Mouse (Mus musculus): Measurements from ENCODE around the gene Sec61b.

Sec61b gene

DNA sequence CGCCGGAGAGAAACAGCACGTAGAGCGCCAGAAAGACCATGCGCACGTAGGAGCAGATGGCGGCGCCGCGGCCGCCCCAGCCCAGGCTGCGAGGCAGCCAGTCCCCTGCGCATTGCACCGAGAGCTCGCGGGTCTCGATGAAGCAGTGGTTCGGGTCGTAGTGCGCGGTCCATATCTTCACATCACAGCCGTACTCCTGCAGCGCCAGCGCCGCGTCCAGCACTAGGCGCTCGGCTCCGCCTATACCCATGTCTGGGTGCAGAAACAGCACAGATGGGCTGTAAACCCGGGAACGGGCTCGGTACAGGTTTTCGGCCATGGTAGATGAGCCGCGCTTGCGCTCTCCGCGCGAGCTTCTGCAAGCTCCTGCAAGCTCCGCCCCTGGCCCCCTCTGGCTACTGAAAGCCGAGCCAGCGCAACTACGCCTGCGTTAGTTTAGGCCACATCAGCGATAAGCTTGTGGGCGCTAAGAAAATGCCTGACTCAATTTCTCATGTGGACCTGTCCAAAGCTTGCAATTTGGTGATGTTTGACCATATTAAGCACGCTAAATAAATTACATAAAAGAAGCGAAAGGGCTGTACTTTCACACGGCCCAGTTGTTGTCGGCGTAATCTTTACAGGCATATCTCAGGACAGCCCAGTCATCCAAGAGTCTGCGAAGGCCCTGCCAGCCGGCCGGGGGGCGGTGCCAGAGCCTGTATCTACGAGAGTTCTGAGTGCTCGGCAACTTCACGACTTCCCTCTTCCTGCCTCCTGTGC is at the start of gene Sec61b, which contains the start of gene Alg2:
TSS of gene Sec61b (plus strand) at position 691 of the 762 bp plus-strand sequence.
TSS of gene Alg2 (minus strand) at position 366 of the 762 bp plus-strand sequence.
- peak; percentile 94 to 95 for DNase-seq (ENCODE audit: low spot score in 2 of 2)

DNA sequence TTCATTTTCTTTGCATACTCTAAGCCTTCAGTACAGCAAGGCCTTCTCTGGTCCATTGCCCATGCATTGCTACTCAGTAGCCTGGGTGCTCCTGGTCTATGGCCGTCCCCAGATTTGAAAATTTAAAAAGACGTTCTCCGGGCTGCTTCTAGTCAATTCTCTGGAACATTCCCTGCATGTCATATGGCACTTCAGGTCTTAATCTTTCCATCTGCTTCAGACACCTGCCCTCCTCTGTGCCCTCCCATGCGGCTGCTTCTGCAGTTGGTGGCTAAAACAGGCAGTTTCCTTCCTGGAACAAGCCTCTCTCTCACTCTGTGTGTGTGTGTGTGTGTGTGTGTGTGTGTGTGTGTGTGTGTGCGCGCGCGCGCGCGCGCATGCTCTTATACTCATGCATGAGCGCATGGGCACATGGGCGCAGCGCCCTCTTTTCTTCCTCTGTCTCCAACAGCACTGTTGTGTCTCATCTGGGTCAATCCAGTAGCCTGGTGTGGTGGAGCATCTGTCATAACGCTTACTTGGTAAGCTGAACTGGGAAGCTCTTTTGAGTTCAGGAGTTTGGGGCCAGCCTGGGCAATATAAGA is 49.1 kb upstream of the Sec61b start:
- no peak for DNase-seq (ENCODE audit: low spot score in 2 of 2)

DNA sequence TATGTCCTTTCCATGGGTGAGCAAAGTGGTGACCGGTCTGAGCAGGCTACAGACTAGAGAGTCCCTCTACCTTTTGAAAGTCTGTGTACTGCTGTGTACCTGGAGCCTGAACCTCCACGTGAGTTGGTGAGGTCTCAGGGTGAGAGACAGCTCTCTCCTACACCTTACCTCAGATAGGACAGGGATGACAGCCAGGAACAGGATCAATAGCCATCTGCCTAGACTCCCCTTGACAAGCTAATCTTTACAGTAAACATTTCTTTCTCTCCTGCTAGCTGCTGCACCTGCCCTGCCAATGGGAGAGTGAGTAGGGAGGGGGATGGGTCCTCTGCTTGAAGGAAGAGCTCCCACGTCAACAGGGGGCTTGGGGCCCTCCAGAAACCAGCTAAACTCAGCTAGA is 46.9 kb upstream of the Sec61b start:
- DNase-seq (ENCODE audit: low spot score in 2 of 2), result no peak

DNA sequence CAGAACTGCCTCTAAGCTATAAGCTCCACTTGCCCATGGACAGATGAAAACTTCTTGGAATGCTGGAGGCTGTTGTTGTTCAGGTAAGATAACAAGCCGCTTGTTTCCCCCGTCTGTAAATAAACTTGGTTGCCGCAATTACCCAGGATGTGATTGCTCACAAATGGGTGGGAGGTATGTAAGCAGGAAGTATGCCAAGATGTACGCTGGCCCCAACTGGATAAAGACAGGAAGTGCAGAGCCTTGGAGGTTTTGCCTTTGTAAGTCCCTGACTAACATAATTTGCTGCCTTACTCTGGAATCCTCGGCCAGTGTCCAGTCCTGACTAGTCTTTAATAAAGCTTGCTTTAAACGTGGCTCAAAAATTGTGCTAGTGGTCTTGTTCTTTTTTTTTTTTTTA is 43.9 kb upstream of the Sec61b start:
- DNase-seq (ENCODE audit: low spot score in 2 of 2), result no peak

GRCm38 (mm10) chr4:47431081-47431480 is 43.4 kb upstream of the Sec61b start:
- no peak for DNase-seq (ENCODE audit: low spot score in 2 of 2)

GRCm38 (mm10) chr4:47432766-47433165 is 41.7 kb upstream of the Sec61b start:
- no peak for DNase-seq (ENCODE audit: low spot score in 2 of 2)

DNA sequence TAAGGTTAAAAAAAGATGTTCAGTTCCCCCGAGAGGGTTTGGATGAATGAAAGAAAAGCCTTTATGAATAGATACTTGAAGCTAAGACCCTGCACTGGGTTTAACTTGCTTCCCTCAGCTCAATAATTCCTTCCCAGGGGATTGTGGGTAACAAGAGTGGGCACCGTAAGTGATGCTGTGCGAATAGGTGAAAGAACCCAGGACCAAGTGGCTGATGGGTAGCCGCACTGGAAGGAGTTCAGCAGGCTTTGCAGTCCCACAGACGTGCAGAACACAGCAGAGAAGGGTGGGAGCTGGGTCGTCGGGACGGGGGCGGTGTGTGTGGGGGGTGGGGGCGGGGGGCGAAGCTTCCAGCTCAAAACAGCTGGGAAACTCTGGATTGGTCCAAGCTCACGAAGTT is 39.3 kb upstream of the Sec61b start:
- no peak for DNase-seq (ENCODE audit: low spot score in 2 of 2)

DNA sequence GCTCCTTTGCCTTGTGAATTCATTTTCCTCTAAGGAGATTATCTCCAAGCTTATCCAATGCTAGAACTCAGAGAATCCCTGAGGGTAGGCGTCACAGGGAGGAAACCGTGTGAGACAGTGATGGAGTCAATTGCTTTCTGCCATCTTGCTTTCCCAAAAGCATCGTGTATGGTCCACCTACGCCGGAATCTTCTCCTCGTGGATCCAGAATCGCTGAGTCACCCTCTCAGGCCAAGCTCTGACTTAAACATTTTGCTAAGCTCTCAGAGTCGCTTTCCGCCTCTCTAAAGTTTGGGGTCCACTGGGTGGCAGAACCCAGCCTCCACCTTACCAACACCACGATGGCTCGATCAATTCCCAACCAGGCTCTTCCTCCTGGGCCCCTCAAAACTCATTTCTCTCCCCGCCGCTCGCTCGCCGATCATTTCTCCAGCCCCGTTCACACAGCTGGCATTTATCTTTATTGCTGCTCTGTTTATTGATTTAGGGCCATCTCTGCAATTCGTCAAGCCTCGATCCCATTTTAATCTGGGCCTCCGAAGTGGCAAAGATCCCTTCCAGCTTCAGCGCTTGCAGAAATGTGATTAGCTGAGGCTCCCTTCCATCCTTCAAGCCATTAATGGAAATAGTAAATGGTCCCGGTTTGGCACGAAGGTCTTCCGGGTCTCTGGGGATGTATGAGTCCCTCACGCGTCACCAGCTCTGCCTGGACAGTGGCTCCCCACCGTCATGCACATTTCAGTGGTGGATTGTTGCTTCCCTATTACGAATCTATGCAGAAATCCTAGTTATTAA is 38.7 kb upstream of the Sec61b start:
- no peak for DNase-seq (ENCODE audit: low spot score in 2 of 2)

DNA sequence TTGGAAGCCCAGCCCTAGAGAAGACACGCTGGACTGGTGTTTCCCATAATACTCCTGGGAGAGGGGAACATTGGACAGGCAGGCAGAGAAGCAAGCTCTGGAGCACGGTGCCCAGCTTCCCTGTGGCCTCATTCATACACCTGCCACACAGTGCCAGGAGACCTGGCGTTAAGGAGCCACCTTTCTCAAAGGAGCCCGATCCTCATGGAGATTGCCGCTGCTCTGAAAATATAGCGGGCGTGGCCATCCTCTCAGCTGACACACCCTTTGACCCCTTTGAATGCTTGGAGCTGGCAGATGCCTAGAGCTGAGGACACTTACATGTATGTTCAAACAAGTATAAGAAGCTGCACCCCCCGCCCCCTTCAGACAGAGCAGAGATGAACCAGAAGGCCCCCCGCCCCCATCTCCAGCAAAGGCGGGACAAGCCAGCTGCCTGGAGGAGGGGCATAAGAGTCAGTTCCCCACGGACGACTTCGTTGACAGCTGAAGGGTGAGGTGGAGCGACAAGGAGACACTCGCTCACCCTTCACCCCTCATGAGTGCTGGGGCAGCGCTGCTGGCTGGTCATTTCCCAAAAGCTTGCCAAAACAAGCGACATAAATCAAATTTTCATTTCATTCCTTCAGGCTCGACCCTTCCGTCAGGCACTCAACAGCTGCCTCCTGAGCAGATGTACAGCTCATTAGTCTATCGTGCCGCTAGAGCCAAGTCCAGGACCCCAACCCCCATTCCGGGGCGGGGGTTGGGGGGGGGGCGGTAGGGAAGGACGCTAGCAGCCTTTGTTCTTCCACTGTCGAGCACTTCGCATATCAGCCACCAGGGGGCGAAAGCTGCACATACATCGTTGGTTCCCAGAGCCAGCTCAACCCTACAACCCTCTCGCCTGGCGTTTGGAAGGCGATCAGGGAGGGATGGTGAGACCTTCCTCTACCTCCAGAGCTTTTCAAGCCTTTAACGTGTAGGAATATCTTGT is 36.8 kb upstream of the Sec61b start:
- DNase-seq (ENCODE audit: low spot score in 2 of 2), result peak; percentile 82 to 87

- no peak for DNase-seq (ENCODE audit: low spot score in 2 of 2)
Observed at GRCm38 (mm10) chr4:47438956-47439355, 35.5 kb upstream of the Sec61b start.

- no peak for DNase-seq (ENCODE audit: low spot score in 2 of 2)
Observed at GRCm38 (mm10) chr4:47440951-47441350, 33.5 kb upstream of the Sec61b start.

DNA sequence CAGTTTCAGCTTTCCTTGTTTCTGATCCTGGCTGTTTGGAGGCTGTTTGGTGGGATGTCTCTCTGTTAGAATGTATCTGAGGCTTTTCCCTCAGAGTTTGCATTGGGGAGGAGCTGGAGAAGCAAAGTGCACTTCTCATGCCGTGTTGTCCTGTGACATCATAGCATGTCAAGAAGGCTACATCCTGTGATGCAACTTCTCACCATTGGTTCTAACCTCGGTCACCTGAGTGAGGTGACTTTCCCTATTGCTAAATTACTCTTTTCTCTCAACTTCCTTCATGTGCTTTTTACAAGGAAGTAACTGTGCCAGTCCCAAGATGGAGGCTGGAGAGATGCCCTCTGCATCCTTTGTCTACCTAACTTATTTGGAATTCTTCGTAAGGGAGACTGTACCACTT is 25.9 kb upstream of the Sec61b start:
- DNase-seq (ENCODE audit: low spot score in 2 of 2), result no peak

DNA sequence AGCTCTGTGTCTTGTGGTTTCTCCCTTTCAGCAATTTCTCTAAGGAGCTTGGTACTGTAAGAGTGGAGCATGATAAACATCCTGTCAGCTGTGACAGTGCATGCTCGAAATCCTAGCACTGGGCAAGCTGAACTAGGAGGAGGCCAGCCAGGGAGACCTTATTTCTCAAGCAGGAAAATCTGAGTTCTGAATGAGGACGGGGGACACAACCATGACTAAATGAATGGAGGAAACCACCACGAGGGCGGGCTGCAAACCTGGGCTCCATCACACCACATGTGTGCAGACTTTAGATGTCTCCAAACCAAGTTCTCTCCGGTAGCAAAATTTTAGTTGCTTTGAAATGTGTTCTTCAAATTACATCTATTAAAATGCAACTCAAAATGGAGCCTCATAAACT is 25.3 kb upstream of the Sec61b start:
- no peak for DNase-seq (ENCODE audit: low spot score in 2 of 2)

- DNase-seq (ENCODE audit: low spot score in 2 of 2), result no peak
Observed at GRCm38 (mm10) chr4:47449586-47450522, 24.6 kb upstream of the Sec61b start.

DNA sequence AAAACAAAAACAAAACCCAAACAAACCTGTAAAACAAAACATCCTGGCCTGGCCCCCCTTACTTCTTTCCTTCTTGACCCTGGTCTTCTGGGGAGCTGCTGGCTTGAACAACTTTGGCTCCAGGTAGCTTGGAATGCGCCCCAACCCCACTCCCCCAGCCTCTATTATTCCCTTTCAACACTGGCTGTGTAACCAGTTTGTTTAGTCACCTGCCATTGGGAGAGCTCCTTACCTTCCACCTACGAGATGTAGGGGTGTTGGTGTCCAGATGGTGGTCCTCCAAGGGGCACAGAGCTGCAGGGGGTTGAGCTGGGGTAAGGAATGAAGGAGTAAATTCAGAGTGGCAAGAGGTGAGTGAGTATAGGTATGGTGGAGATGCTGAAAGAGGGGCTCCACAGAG is 7.3 kb upstream of the Sec61b start:
- no peak for DNase-seq (ENCODE audit: low spot score in 2 of 2)

- DNase-seq (ENCODE audit: low spot score in 2 of 2), result peak in 1 of 2 experiments; percentile 32
Observed at GRCm38 (mm10) chr4:47473586-47473967, 881 bp upstream of the Sec61b start.

GRCm38 (mm10) chr4:47474730-47475643 is 529 bp downstream of the Sec61b start:
- no peak for DNase-seq (ENCODE audit: low spot score in 2 of 2)

DNA sequence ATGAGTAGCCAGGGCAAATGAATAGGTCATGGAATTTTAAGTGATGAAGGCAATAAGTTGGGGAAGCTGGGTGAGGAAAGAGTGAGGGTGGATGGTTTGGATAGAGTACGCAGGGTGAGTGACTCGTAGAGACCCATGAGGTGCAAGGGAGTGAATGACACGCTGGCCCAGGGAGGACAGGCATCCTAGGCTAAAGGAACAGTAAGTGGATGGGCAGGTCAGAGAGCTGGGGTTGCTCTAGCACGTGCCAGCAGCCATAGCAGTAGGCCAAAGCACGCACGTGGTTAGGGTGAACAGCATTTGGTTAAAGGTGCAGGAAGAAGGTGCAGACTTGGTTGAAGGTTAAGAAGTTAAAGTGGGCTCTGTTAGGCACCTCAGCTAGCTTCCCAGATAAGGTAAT is 3.1 kb downstream of the Sec61b start:
- no peak for DNase-seq (ENCODE audit: low spot score in 2 of 2)

GRCm38 (mm10) chr4:47480095-47480494 is 5.6 kb downstream of the Sec61b start:
- DNase-seq (ENCODE audit: low spot score in 2 of 2), result no peak

Data from frontal cortex, postnatal 10 days (tissue).